Mouse (Mus musculus) lung, adult 2 months (tissue): Measurements from ENCODE around the gene Myh11.
"Not testable (repeated sequence)": the region's sequence is repeated elsewhere in the genome, so short reads cannot be mapped to it uniquely, and the experiment has no call there.

ENCODE experiments used
- CTCF ChIP-seq: fragments of 200-500 bp; IDR thresholded peaks from 2 replicates; pipeline ENCODE4 v1.5.1; 2011; ENCODE audit warnings: mild to moderate bottlenecking, low read length, control low read depth; ENCODE audit not compliant: insufficient read depth
- POLR2A ChIP-seq: fragments of 200-500 bp; IDR thresholded peaks from 2 replicates; pipeline ENCODE4 v1.6.1; 2011; ENCODE audit warnings: low read depth, mild to moderate bottlenecking, control low read depth, low read length, borderline replicate concordance; ENCODE audit errors: extremely low read depth

DNA sequence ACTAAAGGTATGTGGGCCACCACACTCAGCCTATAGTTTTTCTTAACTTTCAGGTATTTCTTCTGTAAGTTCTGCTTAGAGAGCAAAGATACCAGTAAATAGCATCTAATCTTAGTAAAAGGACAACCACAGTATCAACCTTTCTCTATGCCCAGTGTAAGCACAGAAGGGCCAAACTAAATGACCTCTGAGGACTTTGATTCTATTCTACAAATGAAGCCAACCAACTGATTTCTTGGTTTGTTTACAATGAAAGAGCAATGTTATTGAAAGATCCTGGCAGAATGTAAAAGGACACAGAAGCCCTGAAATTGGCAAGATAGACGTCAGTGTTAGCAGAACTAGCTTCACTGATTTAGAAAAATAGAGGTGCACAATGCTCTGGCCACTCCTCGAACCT lies 135.5 kb downstream of the Myh11 start:
- TF ChIP-seq CTCF, POLR2A: not testable (repeated sequence)
